In the genomic region with DNA sequence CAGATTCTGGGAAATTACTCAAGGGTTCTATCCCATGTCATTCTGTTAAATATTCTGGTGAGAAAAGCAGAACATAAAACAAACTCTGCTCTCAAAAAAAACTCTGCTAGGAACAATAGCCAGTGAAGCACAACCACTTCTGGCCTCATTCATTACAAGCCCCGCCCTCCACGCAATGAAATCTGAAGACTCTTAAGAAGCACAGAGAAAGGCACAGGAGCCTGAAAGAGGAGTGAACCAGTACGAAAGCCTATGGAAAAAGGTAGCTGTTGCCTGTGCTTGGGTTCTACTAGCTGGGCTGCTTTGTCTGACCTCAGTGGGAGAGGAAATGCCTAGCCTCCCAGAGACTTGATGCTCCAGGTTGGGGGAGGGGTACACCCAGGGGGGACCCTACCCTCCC, we compare ENCODE assay signal across 34 mouse cellular contexts. TPM values are rescaled to one million over a fixed set of nuclear protein-coding genes. Genes with fewer than 3 reads are reported as not detected.
DNase-seq lines count a peak whose midpoint lies in the region; ATAC-seq and TF ChIP-seq lines count a peak whose summit lies in the region.
"Had no signal": no experiment of that assay in that cellular context is flagged by ENCODE, and none has a peak within 500 bp of the region (broad histone marks: within the 10 kb centered on the region; RNA-seq: fewer than 3 reads in every experiment).

Gene Esp8 (plus strand): TSS at position 205 of the 400 bp plus-strand sequence.

- TF ChIP-seq EP300 in ES-Bruce4 (IDR thresholded peaks at IDR 0.05; ENCODE audit: insufficient read depth, low read depth, low read length) = no peak

- no peak within 1 kb of the TSS for H3K4me3 ChIP-seq in forebrain, embryonic 11.5 days (ENCODE audit: low read depth, low read length)
- H3K4me3 ChIP-seq in forebrain, postnatal 0 days (ENCODE audit: low read depth, low read length) = no peak within 1 kb of the TSS
- H3K4me3 ChIP-seq in kidney, postnatal 0 days (replicated peaks; ENCODE audit: low read depth, low read length) = no peak within 1 kb of the TSS
- H3K4me3 ChIP-seq in ES-Bruce4 (ENCODE audit: low read depth, low read length) = no peak within 1 kb of the TSS
- H3K4me3 ChIP-seq: forebrain, embryonic 10.5 days; heart, embryonic 10.5 days; hindbrain, embryonic 12.5 days; intestine, embryonic 15.5 days; limb, embryonic 10.5 days; limb, embryonic 15.5 days; liver, embryonic 13.5 days; midbrain, embryonic 15.5 days had no signal

- peak; percentile 60; the same call in 1 of the 2 replicates for ATAC-seq in forebrain, embryonic 11.5 days (replicated peaks; ENCODE audit: low FRiP score)
- no peak for ATAC-seq in forebrain, postnatal 0 days
- ATAC-seq in kidney, postnatal 0 days (replicated peaks; ENCODE audit: low FRiP score, low read depth) = no peak
- no peak for ATAC-seq in erythroblast, adult 5-6 weeks (replicated peaks; ENCODE audit: low FRiP score, poor library complexity, severe bottlenecking)
- ATAC-seq: hindbrain, postnatal 0 days; intestine, embryonic 15.5 days; midbrain, embryonic 15.5 days had no signal

- H3K27ac ChIP-seq in forebrain, embryonic 11.5 days (ENCODE audit: low read depth, low read length) = no peak within 1 kb of the TSS
- no peak within 1 kb of the TSS for H3K27ac ChIP-seq in forebrain, postnatal 0 days (ENCODE audit: low read depth, low read length)
- H3K27ac ChIP-seq in kidney, postnatal 0 days = no peak within 1 kb of the TSS
- H3K27ac ChIP-seq in ES-Bruce4 (ENCODE audit: insufficient read depth, low read length) = peak within 1 kb of the TSS; percentile 25; the same call in 1 of the 2 replicates
- H3K27ac ChIP-seq: forebrain, embryonic 10.5 days; heart, embryonic 10.5 days; hindbrain, embryonic 12.5 days; hindbrain, postnatal 0 days; intestine, embryonic 15.5 days; limb, embryonic 10.5 days; limb, embryonic 15.5 days; liver, embryonic 13.5 days; macrophage; midbrain, embryonic 15.5 days had no signal

- no peak within 1 kb of the TSS for H3K4me2 ChIP-seq in forebrain, embryonic 11.5 days (ENCODE audit: low read depth, low read length, severe bottlenecking)
- H3K4me2 ChIP-seq in forebrain, postnatal 0 days (ENCODE audit: low read depth) = no peak within 1 kb of the TSS
- H3K4me2 ChIP-seq in kidney, postnatal 0 days (ENCODE audit: low read length) = no peak within 1 kb of the TSS
- H3K4me2 ChIP-seq: hindbrain, embryonic 12.5 days; intestine, embryonic 15.5 days; limb, embryonic 15.5 days; liver, embryonic 13.5 days; midbrain, embryonic 15.5 days had no signal

- TF ChIP-seq POLR2A in ES-Bruce4 (IDR thresholded peaks at IDR 0.05; ENCODE audit: insufficient read depth, low read length) = no peak

- H3K4me1 ChIP-seq in forebrain, embryonic 11.5 days (replicated peaks; ENCODE audit: control insufficient read depth, insufficient read depth, low read length) = no peaks in the 10 kb centered on the region
- H3K4me1 ChIP-seq in forebrain, postnatal 0 days (ENCODE audit: insufficient read depth) = no peaks in the 10 kb centered on the region
- H3K4me1 ChIP-seq in kidney, postnatal 0 days (replicated peaks; ENCODE audit: insufficient read depth, low read length) = no peaks in the 10 kb centered on the region
- H3K4me1 ChIP-seq in ES-Bruce4 (ENCODE audit: control insufficient read depth, insufficient read depth, low read length) = no peaks in the 10 kb centered on the region
- H3K4me1 ChIP-seq: heart, embryonic 10.5 days; intestine, embryonic 15.5 days; limb, embryonic 10.5 days; limb, embryonic 15.5 days; liver, embryonic 13.5 days; midbrain, embryonic 15.5 days had no signal

- 36% methylated on average over 3 of the region's 3 CpGs for WGBS in forebrain, embryonic 11.5 days
- 24% methylated on average over 3 of the region's 3 CpGs for WGBS in forebrain, postnatal 0 days
- WGBS in kidney, postnatal 0 days = 27% methylated on average over 3 of the region's 3 CpGs

- H3K36me3 ChIP-seq in forebrain, embryonic 11.5 days (ENCODE audit: control insufficient read depth, insufficient read depth, low read length) = no peaks in the 10 kb centered on the region
- no peaks in the 10 kb centered on the region for H3K36me3 ChIP-seq in forebrain, postnatal 0 days (ENCODE audit: insufficient read depth)
- H3K36me3 ChIP-seq in kidney, postnatal 0 days (ENCODE audit: insufficient read depth, low read length) = no peaks in the 10 kb centered on the region
- no peaks in the 10 kb centered on the region; the same call in 1 of the 2 replicates for H3K36me3 ChIP-seq in ES-Bruce4 (ENCODE audit: control insufficient read depth, insufficient read depth, low read length, poor library complexity, severe bottlenecking)
- H3K36me3 ChIP-seq: forebrain, embryonic 10.5 days; heart, embryonic 10.5 days; hindbrain, embryonic 12.5 days; intestine, embryonic 15.5 days; limb, embryonic 10.5 days; limb, embryonic 15.5 days; liver, embryonic 13.5 days; midbrain, embryonic 15.5 days had no signal

- H3K9me3 ChIP-seq in forebrain, embryonic 11.5 days (ENCODE audit: control insufficient read depth, low read length) = no peaks in the 10 kb centered on the region
- H3K9me3 ChIP-seq in forebrain, postnatal 0 days (ENCODE audit: low read length) = no peaks in the 10 kb centered on the region
- H3K9me3 ChIP-seq in kidney, postnatal 0 days (replicated peaks; ENCODE audit: low read length) = no peaks in the 10 kb centered on the region
- H3K9me3 ChIP-seq in ES-Bruce4 (replicated peaks; ENCODE audit: control insufficient read depth, insufficient read depth, low read length, poor library complexity, severe bottlenecking) = peaks cover 5% of the 10 kb centered on the region
- H3K9me3 ChIP-seq: heart, embryonic 10.5 days; hindbrain, embryonic 12.5 days; intestine, embryonic 15.5 days; limb, embryonic 10.5 days; limb, embryonic 15.5 days; liver, embryonic 13.5 days; midbrain, embryonic 15.5 days had no signal

- no peak within 1 kb of the TSS for H3K9ac ChIP-seq in forebrain, embryonic 11.5 days (ENCODE audit: low read length)
- H3K9ac ChIP-seq in forebrain, postnatal 0 days = no peak within 1 kb of the TSS
- no peak within 1 kb of the TSS for H3K9ac ChIP-seq in kidney, postnatal 0 days (ENCODE audit: low read depth, low read length)
- H3K9ac ChIP-seq in ES-Bruce4 (ENCODE audit: low read depth, poor library complexity, severe bottlenecking) = no peak within 1 kb of the TSS
- H3K9ac ChIP-seq: hindbrain, embryonic 12.5 days; intestine, embryonic 15.5 days; limb, embryonic 15.5 days; liver, embryonic 13.5 days; midbrain, embryonic 15.5 days had no signal

- intact Hi-C loops in left cerebral cortex, postnatal 10 days (cut with DNase I) = no loop called here

- DNase-seq in forebrain, embryonic 11.5 days (ENCODE audit: low spot score) = no peak
- no peak for DNase-seq in forebrain, postnatal 0 days
- peak; percentile 4 for DNase-seq in kidney, postnatal 0 days (ENCODE audit: low spot score)
- DNase-seq in kidney, adult 11 months = no peak
- DNase-seq in R1 (ENCODE audit: low read depth, low spot score) = peak; percentile 95
- DNase-seq in left cerebral cortex, postnatal 10 days (ENCODE audit: extremely low spot score in 1 of 2, low spot score in 2 of 2) = no peak
- DNase-seq: adrenal gland, postnatal 14 days; cerebellum, adult 11-12 months; cerebellum, adult 9-11 months; gastrocnemius, postnatal 14 days; heart, postnatal 36 days; kidney, adult 8-10 months; kidney, postnatal 36 days; layer of hippocampus, postnatal 36 days; liver, embryonic 13.5 days; right cerebral cortex, adult 18-20 months; spleen, adult 18-20 months; thymus, adult 18-20 months; thymus, postnatal 25 days had no signal

- TF ChIP-seq CTCF in forebrain, postnatal 0 days (IDR thresholded peaks at IDR 0.05; ENCODE audit: low read depth) = no peak
- TF ChIP-seq CTCF in kidney, postnatal 0 days (IDR thresholded peaks at IDR 0.05; ENCODE audit: low read depth) = no peak
- no peak for TF ChIP-seq CTCF in ES-Bruce4 (IDR thresholded peaks at IDR 0.05; ENCODE audit: low read depth, low read length)

- H3K27me3 ChIP-seq in forebrain, embryonic 11.5 days (ENCODE audit: control insufficient read depth, insufficient read depth, low read length) = no peaks in the 10 kb centered on the region
- no peaks in the 10 kb centered on the region for H3K27me3 ChIP-seq in forebrain, postnatal 0 days (ENCODE audit: insufficient read depth, low read length)
- no peaks in the 10 kb centered on the region for H3K27me3 ChIP-seq in kidney, postnatal 0 days (ENCODE audit: insufficient read depth, low read length)
- no peaks in the 10 kb centered on the region for H3K27me3 ChIP-seq in ES-Bruce4 (ENCODE audit: control insufficient read depth, insufficient read depth, low read length, poor library complexity, severe bottlenecking)
- H3K27me3 ChIP-seq: hindbrain, embryonic 12.5 days; intestine, embryonic 15.5 days; limb, embryonic 15.5 days; liver, embryonic 13.5 days; midbrain, embryonic 15.5 days had no signal

RNA-seq across cellular contexts. Expression of gene Esp8, which starts in this region (rescaled TPM):
- polyA plus RNA-seq in forebrain, embryonic 11.5 days (2014; fragmentation: Nextera tagmentation; extraction: Ambion mirVana) = not detected in 2 replicates
- not detected in 2 replicates for total RNA-seq in forebrain, postnatal 0 days (2014; rRNA removed)
- not detected in 2 replicates for polyA plus RNA-seq in forebrain, postnatal 0 days (2015; fragmentation: Nextera tagmentation; extraction: Ambion mirVana)
- 0.33 TPM in 1 of 2 replicates, not detected in the other for polyA plus RNA-seq in kidney, postnatal 0 days (2015; fragmentation: Nextera tagmentation; extraction: Ambion mirVana)
- polyA plus RNA-seq in ES-Bruce4 (2011; ENCODE audit: insufficient read depth, insufficient read length, low read depth, missing spikeins) = not detected in 2 replicates
- total RNA-seq in left cerebral cortex, postnatal 10 days (2021) = not detected
- not detected in 2 replicates for total RNA-seq in erythroblast, adult 5-6 weeks (2015; ENCODE audit: low replicate concordance)
- total RNA-seq in erythroblast, adult 5-6 weeks (2017; ENCODE audit: low replicate concordance) = not detected in 2 replicates
- total RNA-seq: adrenal gland, postnatal 14 days; gastrocnemius, postnatal 14 days; granulocyte monocyte progenitor cell, adult 5-6 weeks; heart, postnatal 36 days; hindbrain, postnatal 0 days; layer of hippocampus, postnatal 36 days; megakaryocyte-erythroid progenitor cell, adult 5-6 weeks; neutrophil, adult 5-6 weeks had no signal
- polyA plus RNA-seq: forebrain, embryonic 10.5 days; heart, embryonic 10.5 days; heart, embryonic 16.5 days; hindbrain, embryonic 12.5 days; hindbrain, postnatal 0 days; intestine, embryonic 15.5 days; limb, embryonic 10.5 days; limb, embryonic 15.5 days; liver, embryonic 13.5 days; macrophage; midbrain, embryonic 15.5 days had no signal

Comparison
In these comparisons a context has a peak if more than half of its experiments do, and no peak if none do; other contexts are left out.
1. Peak in ATAC-seq in forebrain, embryonic 11.5 days; RNA of the gene not detected or under 1 TPM.
2. Peak in DNase-seq in kidney, postnatal 0 days; RNA of the gene not detected or under 1 TPM.